Mouse (Mus musculus): ENCODE measurements around the gene Myt1l.

- TF ChIP-seq EP300 (IDR thresholded peaks at IDR 0.05) (no peak), CTCF (IDR thresholded peaks at IDR 0.05) (no peak)
Observed at GRCm38 (mm10) chr12:29527048-29527761, 979 bp upstream of the Myt1l start.

Measured in lung, postnatal 0 days (tissue).